Mouse (Mus musculus): Measurements from ENCODE around the gene Ctdspl.

- TF ChIP-seq CTCF (IDR thresholded peaks at IDR 0.05; ENCODE audit: control insufficient read depth, insufficient read depth, low read length) = no peak
- TF ChIP-seq POLR2A (IDR thresholded peaks at IDR 0.05; ENCODE audit: borderline replicate concordance, control insufficient read depth, low read depth, low read length) = no peak
Observed at GRCm38 (mm10) chr9:118925286-118926110, 755 bp upstream of the Ctdspl start.
